Mouse (Mus musculus) MEL (cell line): ENCODE results near the gene Uggt1.

Experiments used
- CTCF ChIP-seq, 3 experiments: IDR thresholded peaks in 2 of 3; conservative IDR thresholded peaks in 1 of 3; 2 replicates each; pipeline ENCODE4 v1.5.1; 2011 to 2012; ENCODE audit warnings: low read length in 3 of 3, low read depth in 2 of 3, mild to moderate bottlenecking in 2 of 3, improper control_type of control experiment in 1 of 3, inconsistent platforms in 1 of 3, mixed read lengths in 1 of 3, moderate library complexity in 1 of 3; ENCODE audit not compliant: control insufficient read depth in 1 of 3, insufficient read depth in 1 of 3, poor library complexity in 1 of 3, severe bottlenecking in 1 of 3
- ELF1 ChIP-seq: IDR thresholded peaks from 2 replicates; pipeline ENCODE4 v1.6.1; 2014; ENCODE audit warnings: low read depth, mild to moderate bottlenecking, inconsistent platforms, low read length, improper control_type of control experiment, moderate library complexity

DNA sequence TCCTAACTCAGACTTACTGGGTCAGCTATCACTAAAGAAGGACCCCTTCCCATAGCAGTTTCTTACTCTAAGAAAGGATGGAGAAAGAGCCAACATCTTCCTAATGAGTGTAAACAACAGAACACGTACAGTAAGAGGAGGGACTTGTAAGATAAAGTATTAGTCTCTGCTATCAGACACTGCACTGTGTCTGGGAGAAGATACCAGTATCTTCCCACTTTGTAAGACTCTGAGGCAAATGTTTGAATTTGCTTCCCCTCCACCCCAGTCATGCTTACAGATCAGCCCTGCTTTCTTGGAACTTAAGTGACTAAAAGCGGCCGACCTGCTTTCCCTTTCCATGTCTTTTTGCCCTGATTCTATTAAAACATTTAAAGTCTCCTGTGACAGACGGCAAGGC lies 30.2 kb downstream of the Uggt1 start:
- TF ChIP-seq ELF1 (no peak), CTCF (IDR thresholded peaks at IDR 0.05 in 2 of 3, conservative IDR thresholded peaks at IDR 0.05 in 1 of 3; ENCODE audit: control insufficient read depth in 1 of 3, insufficient read depth in 1 of 3, low read depth in 2 of 3, low read length in 3 of 3, poor library complexity in 1 of 3, severe bottlenecking in 1 of 3) (no peak)
